Mouse (Mus musculus) hindbrain, embryonic 13.5 days (tissue): Measurements from ENCODE around the gene Olfr577. TPM values are rescaled to one million over a fixed set of nuclear protein-coding genes. Genes with fewer than 3 reads are reported as not detected.

Experiments
- ATAC-seq: fragments of 200-750 bp; cut with Nextera tagmentation; 2 replicates; pipeline ENCODE4 v1.8.0; 2017; ENCODE audit warnings: moderate TSS enrichment; ENCODE audit not compliant: low FRiP score
- H3K27ac ChIP-seq: fragments of 300-500 bp; sonication (generic); 2 replicates; pipeline ENCODE4 v1.5.1; 2015; ENCODE audit warnings: inconsistent platforms, mild to moderate bottlenecking, moderate library complexity
- H3K27me3 ChIP-seq: fragments of 300-500 bp; sonication (generic); 2 replicates; pipeline ENCODE4 v1.6.1; 2015; ENCODE audit warnings: mild to moderate bottlenecking, inconsistent platforms
- H3K36me3 ChIP-seq: fragments of 300-500 bp; sonication (generic); 2 replicates; pipeline ENCODE4 v1.6.1; 2015; ENCODE audit warnings: mild to moderate bottlenecking, inconsistent platforms
- H3K4me1 ChIP-seq: fragments of 300-500 bp; sonication (generic); replicated peaks from 2 replicates; pipeline ENCODE4 v1.6.1; 2015; ENCODE audit warnings: inconsistent platforms
- H3K4me2 ChIP-seq: fragments of 300-500 bp; sonication (generic); 2 replicates; pipeline ENCODE4 v1.6.1; 2015; ENCODE audit warnings: inconsistent platforms, mild to moderate bottlenecking, moderate library complexity
- H3K4me3 ChIP-seq: fragments of 300-500 bp; sonication (generic); 2 replicates; pipeline ENCODE4 v1.5.1; 2015; ENCODE audit warnings: mild to moderate bottlenecking, inconsistent platforms
- H3K9ac ChIP-seq: fragments of 300-500 bp; sonication (generic); 2 replicates; pipeline ENCODE4 v1.6.1; 2015; ENCODE audit warnings: mild to moderate bottlenecking, inconsistent platforms
- H3K9me3 ChIP-seq: fragments of 300-500 bp; sonication (generic); 2 replicates; pipeline ENCODE4 v1.6.1; 2016; ENCODE audit warnings: inconsistent platforms
- WGBS: fragments of 180-500 bp; shearing (Covaris S2); methylation state at CpG from one replicate; pipeline ENCODE4 v1.1.7; 2015; 5-methylcytosine and 5-hydroxymethylcytosine counted together
- polyA plus RNA-seq: library from polyadenylated mRNA; unstranded; fragments of >200 nt; fragmentation: Nextera tagmentation; extraction: Ambion mirVana; gene quantifications from 2 replicates; pipeline ENCODE4 v1.2.1, GENCODE M21; 2015

Olfr577 gene
- not detected in 2 replicates for polyA plus RNA-seq

DNA sequence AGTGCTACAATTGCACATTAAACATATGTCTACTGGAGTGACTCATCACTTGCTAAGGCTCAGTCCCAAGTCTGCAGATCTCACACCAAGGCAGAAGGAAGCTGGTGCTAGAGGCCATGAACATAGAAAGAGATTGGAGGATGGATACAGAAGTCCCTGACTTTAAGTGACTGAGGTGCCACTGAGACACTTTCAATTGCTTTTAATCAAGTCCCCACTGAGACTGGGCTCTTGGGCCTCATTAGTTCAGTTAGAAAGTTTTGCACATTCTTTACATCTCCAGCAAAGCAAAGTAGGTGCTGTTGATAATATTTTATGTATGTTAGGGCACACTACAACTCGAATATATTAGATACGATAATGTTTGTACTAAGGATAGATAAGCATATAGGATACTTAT lies at the start of gene Olfr577:
TSS of gene Olfr577 (minus strand) at position 101 of the 400 bp plus-strand sequence.
- H3K27ac ChIP-seq, result no peak within 1 kb of the TSS
- H3K36me3 ChIP-seq, result no peaks in the 10 kb centered on the region
- no peak within 1 kb of the TSS for H3K9ac ChIP-seq
- H3K4me3 ChIP-seq, result no peak within 1 kb of the TSS
- H3K27me3 ChIP-seq, result no peaks in the 10 kb centered on the region
- ATAC-seq, result no peak
- H3K4me1 ChIP-seq, result no peaks in the 10 kb centered on the region
- H3K9me3 ChIP-seq, result no peaks in the 10 kb centered on the region
- H3K4me2 ChIP-seq, result no peak within 1 kb of the TSS
- 85% methylated on average over 2 of the region's 2 CpGs for WGBS

DNA sequence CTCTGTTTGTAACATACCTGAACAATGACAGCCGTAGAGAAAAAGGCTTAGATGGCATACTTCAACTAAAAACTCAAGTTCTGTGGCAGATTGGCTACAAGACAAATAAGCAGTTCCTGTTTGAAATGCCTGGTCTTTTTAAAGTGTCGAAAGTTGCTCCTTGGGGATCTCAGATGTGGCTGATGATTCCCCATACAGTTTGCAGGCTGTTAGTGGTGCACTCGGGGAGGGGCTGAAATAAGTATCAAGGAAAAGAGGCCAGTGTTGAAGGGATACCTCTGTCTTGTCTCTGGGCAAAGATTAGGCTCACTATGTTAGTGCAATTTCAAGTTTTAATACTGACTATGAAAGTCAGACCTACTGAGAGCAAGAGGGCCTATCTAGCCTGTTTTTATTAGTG lies 13.5 kb upstream of the Olfr577 start, which contains the start of gene Olfr578:
TSS of gene Olfr578 (minus strand) at position 101 of the 400 bp plus-strand sequence.
- Histone ChIP-seq H3K27me3 (no peaks in the 10 kb centered on the region), H3K36me3 (no peaks in the 10 kb centered on the region), H3K9ac (no peak within 1 kb of the TSS), H3K9me3 (no peaks in the 10 kb centered on the region), H3K4me3 (no peak within 1 kb of the TSS), H3K4me1 (no peaks in the 10 kb centered on the region), H3K4me2 (no peak within 1 kb of the TSS), H3K27ac (no peak within 1 kb of the TSS)
- WGBS, result 80% methylated on average over 3 of the region's 3 CpGs
- no peak for ATAC-seq

DNA sequence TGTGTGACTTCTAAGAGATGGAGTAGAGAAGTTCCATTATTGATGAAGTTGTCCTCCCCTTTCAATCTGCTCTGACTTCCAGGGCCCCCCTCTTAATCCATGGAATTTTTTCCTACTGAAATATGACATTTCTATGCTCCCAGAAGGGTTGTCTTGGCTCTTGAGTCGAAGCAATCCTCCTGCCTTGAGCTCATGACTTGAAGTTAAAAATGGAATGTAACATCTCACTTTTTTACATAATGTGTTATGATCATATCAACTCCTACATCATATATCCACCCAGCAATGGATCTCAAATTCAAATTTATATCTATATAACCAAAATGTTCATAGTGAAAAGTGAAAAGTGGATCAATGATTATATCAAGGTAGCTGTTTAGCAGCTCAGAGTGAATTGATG lies 1.3 kb downstream of the Olfr577 start:
- Histone ChIP-seq H3K27ac (no peak overlapping the region), H3K4me2 (no peak overlapping the region), H3K4me1 (no peaks in the 10 kb centered on the region), H3K9me3 (no peaks in the 10 kb centered on the region), H3K4me3 (no peak overlapping the region), H3K36me3 (no peaks in the 10 kb centered on the region), H3K9ac (no peak overlapping the region), H3K27me3 (no peaks in the 10 kb centered on the region)
- 46% methylated on average over 1 of the region's 1 CpGs for WGBS
- no peak for ATAC-seq

DNA sequence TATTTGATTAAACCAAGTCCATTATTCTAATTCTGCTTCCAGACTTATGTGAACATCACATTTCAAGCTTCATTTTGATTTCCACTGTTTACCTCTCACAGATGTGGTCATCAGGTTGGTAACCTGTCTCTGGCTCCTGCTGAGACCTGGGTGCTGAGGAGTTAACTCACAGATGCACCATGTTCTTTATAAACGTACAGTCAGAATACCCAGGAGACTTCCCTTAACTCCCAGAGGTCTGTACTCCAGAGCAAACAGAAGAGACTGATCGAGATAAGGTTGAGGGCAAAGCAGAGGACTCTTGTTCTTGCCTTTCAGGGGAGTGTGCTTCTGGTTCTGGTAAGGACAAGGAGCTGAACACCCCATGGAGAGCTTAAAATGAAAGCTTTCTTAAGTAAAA lies 13.4 kb downstream of the Olfr577 start, which contains the start of gene Olfr576:
TSS of gene Olfr576 (plus strand) at position 301 of the 400 bp plus-strand sequence.
- Histone ChIP-seq H3K36me3 (no peaks in the 10 kb centered on the region), H3K4me2 (no peak within 1 kb of the TSS), H3K4me1 (no peaks in the 10 kb centered on the region), H3K9me3 (no peaks in the 10 kb centered on the region), H3K27me3 (no peaks in the 10 kb centered on the region), H3K4me3 (no peak within 1 kb of the TSS), H3K27ac (no peak within 1 kb of the TSS), H3K9ac (no peak within 1 kb of the TSS)
- no peak for ATAC-seq
- 65% methylated on average over 2 of the region's 2 CpGs for WGBS

DNA sequence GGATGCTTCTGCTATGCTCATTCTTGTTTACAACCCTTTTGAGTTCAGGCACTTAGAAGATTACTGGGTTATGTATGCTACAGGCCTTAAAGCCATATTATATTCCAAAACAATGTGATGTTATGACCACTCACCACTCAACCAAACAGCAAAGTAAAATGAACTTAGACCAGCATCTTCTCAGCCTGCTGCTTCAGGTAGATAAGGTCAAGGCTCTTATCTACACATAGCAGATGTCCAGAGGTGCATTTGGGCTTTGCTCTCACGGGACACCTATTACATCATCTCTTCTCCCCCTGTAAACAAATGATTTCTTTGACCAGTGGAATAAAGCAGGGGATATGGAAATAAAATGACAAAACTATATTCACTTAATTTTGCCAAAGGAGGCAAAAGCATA lies 17.1 kb downstream of the Olfr577 start, which contains the start of gene Olfr575:
TSS of gene Olfr575 (minus strand) at position 183 of the 400 bp plus-strand sequence.
- no peak within 1 kb of the TSS for H3K27ac ChIP-seq
- no peak within 1 kb of the TSS for H3K4me3 ChIP-seq
- no peak within 1 kb of the TSS for H3K9ac ChIP-seq
- H3K9me3 ChIP-seq, result no peaks in the 10 kb centered on the region
- no peaks in the 10 kb centered on the region for H3K27me3 ChIP-seq
- H3K4me1 ChIP-seq, result no peaks in the 10 kb centered on the region
- H3K36me3 ChIP-seq, result no peaks in the 10 kb centered on the region
- no peak within 1 kb of the TSS for H3K4me2 ChIP-seq
- 78% methylated on average over 1 of the region's 1 CpGs for WGBS
- no peak for ATAC-seq

DNA sequence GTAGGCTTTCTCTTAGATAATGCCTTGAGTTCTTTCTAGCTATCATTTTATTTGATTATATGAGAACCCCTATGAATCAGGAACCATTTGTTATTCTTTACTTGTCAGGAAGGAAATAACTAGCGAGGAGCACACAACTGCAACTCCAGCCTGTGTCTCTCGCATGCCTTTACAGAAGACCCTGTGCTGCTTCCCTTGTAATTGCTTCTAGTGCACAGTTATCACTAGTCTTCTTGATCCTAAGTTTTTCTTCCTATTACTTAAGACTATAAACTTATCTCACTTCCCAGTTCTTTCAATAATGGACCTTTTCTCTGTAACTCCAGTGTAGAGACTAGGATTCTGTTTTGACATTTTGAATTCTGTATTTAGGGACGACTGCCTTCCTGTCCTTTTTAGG lies 17.6 kb downstream of the Olfr577 start:
- Histone ChIP-seq H3K27ac (no peak overlapping the region), H3K9ac (no peak overlapping the region), H3K4me2 (no peak overlapping the region), H3K36me3 (no peaks in the 10 kb centered on the region), H3K4me3 (no peak overlapping the region), H3K9me3 (no peaks in the 10 kb centered on the region), H3K4me1 (no peaks in the 10 kb centered on the region), H3K27me3 (no peaks in the 10 kb centered on the region)
- 85% methylated on average over 3 of the region's 3 CpGs for WGBS
- ATAC-seq, result no peak

DNA sequence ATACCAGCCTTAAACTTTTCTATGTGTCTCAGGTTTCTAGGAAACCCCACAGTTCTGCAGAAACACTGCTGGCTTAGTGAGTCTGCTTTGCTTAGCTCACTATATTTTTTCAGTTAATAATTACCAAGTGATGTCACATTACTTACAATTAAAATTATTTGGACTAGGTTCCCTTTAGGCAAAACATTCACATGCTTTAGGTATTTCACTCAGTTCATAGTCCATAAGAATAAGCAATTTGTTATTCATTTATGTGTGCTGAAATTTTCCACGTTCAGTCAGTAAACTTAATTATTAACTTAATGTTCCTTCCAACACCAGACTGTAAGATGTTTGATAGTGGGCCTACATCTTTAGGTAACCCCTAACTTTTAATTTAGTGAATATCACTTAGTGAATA lies 25.0 kb downstream of the Olfr577 start:
- no peak for ATAC-seq
- no peak overlapping the region for H3K27ac ChIP-seq
- no peak overlapping the region for H3K4me2 ChIP-seq

DNA sequence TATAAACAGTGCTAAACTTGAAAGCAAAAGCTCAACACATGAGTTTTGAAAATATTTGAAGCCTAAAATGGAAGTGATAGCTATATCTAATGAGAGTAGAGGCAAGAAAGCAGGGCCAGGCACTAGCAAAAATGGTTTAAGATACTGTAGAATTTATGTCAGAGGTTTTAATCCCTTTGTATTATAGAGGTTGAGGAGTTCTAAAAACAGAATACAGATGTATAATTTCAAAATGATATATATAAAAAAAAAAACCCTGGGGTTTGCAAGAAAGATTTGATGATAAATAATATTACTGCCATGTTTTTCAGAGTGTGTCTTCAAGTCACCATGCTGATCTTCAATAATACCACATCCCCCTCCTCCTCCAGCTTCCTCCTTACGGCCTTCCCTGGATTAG lies 27.6 kb downstream of the Olfr577 start, which contains the start of gene Olfr574:
TSS of gene Olfr574 (plus strand) at position 301 of the 400 bp plus-strand sequence.
- no peaks in the 10 kb centered on the region for H3K4me1 ChIP-seq
- H3K27ac ChIP-seq, result no peak within 1 kb of the TSS
- ATAC-seq, result no peak
- no peak within 1 kb of the TSS for H3K4me3 ChIP-seq
- H3K27me3 ChIP-seq, result no peaks in the 10 kb centered on the region
- 86% methylated on average over 1 of the region's 1 CpGs for WGBS
- H3K36me3 ChIP-seq, result no peaks in the 10 kb centered on the region
- H3K9ac ChIP-seq, result no peak within 1 kb of the TSS
- H3K4me2 ChIP-seq, result no peak within 1 kb of the TSS
- H3K9me3 ChIP-seq, result no peaks in the 10 kb centered on the region

More for the DNA sequence above, 25.0 kb downstream of the Olfr577 start:
- H3K9ac ChIP-seq, result no peak overlapping the region
- H3K4me1 ChIP-seq, result no peaks in the 10 kb centered on the region
- WGBS, result 76% methylated on average over 1 of the region's 1 CpGs
- no peak overlapping the region for H3K4me3 ChIP-seq
- no peaks in the 10 kb centered on the region for H3K27me3 ChIP-seq
- H3K9me3 ChIP-seq, result no peaks in the 10 kb centered on the region
- no peaks in the 10 kb centered on the region for H3K36me3 ChIP-seq

DNA sequence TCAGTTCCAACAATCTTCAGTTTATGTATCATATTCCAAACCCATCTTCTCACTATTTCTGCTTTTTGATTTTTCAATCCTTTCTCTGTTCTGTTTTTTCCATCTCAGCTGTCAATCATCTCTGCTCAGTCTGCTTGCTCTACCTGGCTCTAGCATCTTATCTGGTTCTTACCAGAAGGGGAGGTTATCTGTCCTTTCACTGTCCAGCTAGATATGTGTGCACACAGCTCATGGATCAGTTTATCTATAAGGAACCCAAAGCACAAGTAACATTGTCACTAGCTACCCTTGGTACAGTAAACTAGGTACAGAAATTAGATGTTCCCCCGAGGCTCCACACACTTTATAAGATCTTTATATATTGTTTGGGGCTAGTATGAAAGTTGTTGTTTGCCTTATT lies 32.3 kb downstream of the Olfr577 start:
- ATAC-seq, result no peak
- no peaks in the 10 kb centered on the region for H3K9me3 ChIP-seq
- no peaks in the 10 kb centered on the region for H3K36me3 ChIP-seq
- 91% methylated on average over 1 of the region's 1 CpGs for WGBS
- no peak overlapping the region for H3K27ac ChIP-seq
- H3K27me3 ChIP-seq, result no peaks in the 10 kb centered on the region
- H3K9ac ChIP-seq, result no peak overlapping the region
- H3K4me1 ChIP-seq, result no peaks in the 10 kb centered on the region
- no peak overlapping the region for H3K4me3 ChIP-seq
- no peak overlapping the region for H3K4me2 ChIP-seq

DNA sequence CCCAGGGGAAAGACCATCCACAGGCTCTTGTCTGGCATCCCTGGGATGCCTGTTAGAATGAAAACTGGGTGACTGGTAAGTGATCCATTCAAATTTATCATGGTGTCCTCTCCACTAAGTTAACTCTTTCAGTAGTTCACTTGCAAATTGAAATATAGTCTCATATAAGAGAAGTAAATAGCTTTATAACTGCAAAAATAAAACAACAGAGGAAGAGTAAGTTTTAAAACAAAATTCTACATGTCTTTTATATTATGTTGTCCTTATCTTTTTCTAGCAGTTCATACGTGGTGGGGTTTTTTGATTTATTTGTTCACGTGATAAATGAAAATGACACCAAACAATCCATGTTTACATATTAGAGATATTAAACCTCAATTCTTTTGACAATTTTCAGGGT lies 33.3 kb downstream of the Olfr577 start, which contains the start of gene Olfr573-ps1:
TSS of gene Olfr573-ps1 (minus strand) at position 101 of the 400 bp plus-strand sequence.
- Histone ChIP-seq H3K27ac (no peak within 1 kb of the TSS), H3K9me3 (no peaks in the 10 kb centered on the region), H3K9ac (no peak within 1 kb of the TSS), H3K4me3 (no peak within 1 kb of the TSS), H3K27me3 (no peaks in the 10 kb centered on the region), H3K4me2 (no peak within 1 kb of the TSS), H3K4me1 (no peaks in the 10 kb centered on the region), H3K36me3 (no peaks in the 10 kb centered on the region)
- WGBS, result 94% methylated on average over 2 of the region's 2 CpGs
- ATAC-seq, result no peak

DNA sequence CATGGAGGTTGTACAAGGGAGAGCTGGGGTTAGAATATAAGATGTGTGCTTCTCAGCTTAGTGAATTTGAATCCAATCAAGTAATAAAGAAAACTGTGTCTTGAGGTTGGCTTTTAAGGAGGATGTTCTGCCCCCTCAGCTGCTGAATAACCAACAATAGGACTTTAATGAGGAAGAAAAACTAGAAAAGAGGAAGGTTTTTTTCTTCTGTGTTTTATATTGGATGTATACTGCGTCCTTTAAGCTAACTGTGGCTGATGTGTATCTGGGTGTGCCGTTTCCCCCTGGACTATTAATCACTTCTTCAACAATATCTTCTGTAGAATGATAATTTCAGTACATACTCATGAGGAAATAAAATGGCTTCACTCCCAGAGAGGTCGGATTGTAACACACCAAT lies 48.6 kb downstream of the Olfr577 start:
- H3K4me1 ChIP-seq, result no peaks in the 10 kb centered on the region
- no peak overlapping the region for H3K4me3 ChIP-seq
- no peaks in the 10 kb centered on the region for H3K36me3 ChIP-seq
- no peak overlapping the region for H3K27ac ChIP-seq
- WGBS, result 82% methylated on average over 3 of the region's 3 CpGs
- no peak overlapping the region for H3K9ac ChIP-seq
- no peaks in the 10 kb centered on the region for H3K9me3 ChIP-seq
- H3K4me2 ChIP-seq, result no peak overlapping the region
- no peaks in the 10 kb centered on the region for H3K27me3 ChIP-seq
- ATAC-seq, result no peak

DNA sequence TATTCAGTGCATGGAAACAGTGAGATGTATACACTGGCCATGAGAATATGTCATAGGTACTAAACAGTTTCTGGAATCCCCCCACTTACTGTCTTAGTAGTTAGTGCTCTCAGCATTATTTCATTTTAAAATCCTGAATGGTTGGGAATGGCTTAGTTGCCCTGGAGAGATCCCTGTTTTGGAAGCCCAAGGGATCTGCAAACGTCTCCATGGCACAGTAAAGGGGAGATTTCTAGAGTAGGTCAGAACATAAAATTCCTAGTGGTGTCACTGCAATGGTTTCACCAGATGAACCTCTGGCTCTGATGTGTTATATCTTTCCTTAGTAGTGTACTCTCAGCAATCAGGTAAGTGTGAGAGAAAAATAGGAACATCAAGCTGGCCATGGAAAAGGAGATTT lies 51.6 kb downstream of the Olfr577 start, which contains the start of gene Olfr572:
TSS of gene Olfr572 (plus strand) at position 301 of the 400 bp plus-strand sequence.
- 75% methylated on average over 1 of the region's 1 CpGs for WGBS
- Histone ChIP-seq H3K4me1 (no peaks in the 10 kb centered on the region), H3K27me3 (no peaks in the 10 kb centered on the region), H3K4me3 (no peak within 1 kb of the TSS), H3K9me3 (no peaks in the 10 kb centered on the region), H3K4me2 (no peak within 1 kb of the TSS), H3K27ac (no peak within 1 kb of the TSS), H3K36me3 (no peaks in the 10 kb centered on the region), H3K9ac (no peak within 1 kb of the TSS)
- no peak for ATAC-seq
